Mouse (Mus musculus): ENCODE results near the gene Pde4dip.

Gene Pde4dip

DNA sequence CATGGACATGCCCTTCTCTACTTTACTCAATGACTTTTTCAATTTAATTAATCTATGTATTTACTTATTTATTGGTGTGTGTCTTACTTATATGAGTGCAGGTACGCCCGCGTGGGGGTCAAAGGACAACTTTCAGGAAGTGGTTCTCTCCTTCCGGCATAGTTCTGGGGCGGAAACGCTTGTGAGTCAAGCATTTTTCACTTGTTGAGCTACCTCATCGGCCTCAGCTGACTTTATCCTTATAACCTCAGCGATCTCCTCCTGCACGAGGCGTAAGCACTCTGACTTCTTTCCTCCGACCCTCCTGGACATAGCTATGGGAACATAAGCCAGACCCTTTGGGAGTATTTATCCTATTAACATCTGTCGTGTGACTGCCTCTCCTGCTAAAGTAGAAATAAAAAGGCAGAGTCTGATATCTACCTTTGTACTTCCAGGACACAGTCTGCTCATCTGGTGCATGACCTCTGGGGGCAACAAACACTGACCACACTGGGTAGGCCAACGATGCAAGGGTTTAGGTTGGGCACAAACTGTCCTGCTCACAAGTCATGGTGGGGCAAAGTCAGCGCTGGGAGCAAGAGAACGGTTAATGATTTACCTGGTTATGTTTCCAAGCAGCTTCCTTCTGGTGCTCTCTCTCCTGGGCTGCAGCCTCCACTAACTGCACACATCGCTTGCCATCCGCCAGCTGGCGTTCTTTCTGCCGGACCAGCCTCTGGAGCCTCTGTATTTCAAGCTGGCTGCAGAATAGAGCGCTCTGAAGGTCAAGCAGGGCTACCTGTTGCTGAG lies 132.0 kb downstream of the Pde4dip start:
- in situ Hi-C loops (cut with MboI, MseI), result no loop called here

- in situ Hi-C loops (cut with MboI, MseI), result no loop called here
Observed at GRCm38 (mm10) chr3:97755411-97755810, 133.1 kb downstream of the Pde4dip start.

GRCm38 (mm10) chr3:97752901-97753300 lies 135.6 kb downstream of the Pde4dip start:
- in situ Hi-C loops (cut with MboI, MseI), result no loop called here

- in situ Hi-C loops (cut with MboI, MseI), result no loop called here
Observed at GRCm38 (mm10) chr3:97751566-97751965, 136.9 kb downstream of the Pde4dip start.

GRCm38 (mm10) chr3:97748789-97749188 lies 139.7 kb downstream of the Pde4dip start:
- in situ Hi-C loops (cut with MboI, MseI), result no loop called here

DNA sequence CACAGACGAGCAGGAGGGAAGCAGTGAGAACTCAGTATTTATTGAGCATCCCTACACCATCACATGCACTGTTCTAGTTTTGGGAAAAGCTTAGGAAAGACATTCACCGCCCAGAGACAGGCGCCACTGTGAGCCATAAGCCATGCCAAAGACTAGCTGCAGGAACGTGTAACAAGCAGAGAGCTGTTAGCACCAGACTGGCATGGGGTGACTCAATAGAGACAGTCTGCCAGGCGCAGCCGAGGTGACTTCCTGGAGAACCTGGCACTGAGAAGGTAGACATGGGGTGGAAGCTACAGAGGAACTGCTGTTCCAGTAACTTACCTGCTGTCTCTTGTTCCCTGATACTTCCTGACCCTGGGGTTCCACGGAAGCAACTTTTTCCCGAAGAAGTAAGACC lies 145.7 kb downstream of the Pde4dip start:
- in situ Hi-C loops (cut with MboI, MseI), result no loop called here

DNA sequence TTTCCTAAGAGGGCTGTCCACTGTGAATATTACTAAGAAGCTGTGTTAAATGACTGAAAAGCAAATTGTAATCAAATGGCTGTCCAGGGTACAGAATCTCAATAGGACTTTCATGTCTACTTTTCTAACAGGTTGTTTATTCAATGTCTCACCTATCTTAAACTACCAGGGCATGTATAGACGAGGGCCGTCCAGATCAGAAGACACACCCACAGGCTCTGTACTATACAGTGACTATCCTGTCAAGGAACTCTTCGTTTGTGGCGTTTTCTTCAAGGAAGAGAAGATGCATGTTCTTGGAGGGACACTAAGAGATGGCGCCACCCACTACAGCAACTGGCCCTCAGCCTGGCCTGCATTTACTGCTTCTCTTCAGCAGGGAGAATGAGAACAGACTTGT lies 152.9 kb downstream of the Pde4dip start:
- in situ Hi-C loops (cut with MboI, MseI), result no loop called here

GRCm38 (mm10) chr3:97734259-97734658 lies 154.2 kb downstream of the Pde4dip start:
- in situ Hi-C loops (cut with MboI, MseI), result no loop called here

DNA sequence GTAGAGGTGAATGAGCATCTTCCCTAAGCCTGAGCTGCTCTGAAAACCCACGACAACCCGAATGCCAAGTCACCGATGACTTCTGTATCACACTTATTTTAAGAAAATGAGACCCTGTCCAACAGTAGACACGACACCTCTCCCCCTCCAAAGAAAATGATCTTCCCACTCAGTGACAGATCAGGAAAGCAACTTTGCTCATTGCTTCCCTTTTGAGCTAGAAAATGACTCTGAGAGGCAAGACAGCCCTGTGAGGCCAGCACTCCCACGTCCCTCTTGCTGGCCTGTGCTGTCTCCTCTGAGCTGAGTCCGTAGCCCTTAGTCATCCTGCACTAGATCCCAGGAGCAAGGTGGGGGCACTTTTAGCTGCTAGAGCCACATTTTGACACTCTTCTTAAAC lies 155.9 kb downstream of the Pde4dip start:
- in situ Hi-C loops (cut with MboI, MseI), result no loop called here

- in situ Hi-C loops (cut with MboI, MseI), result no loop called here
Observed at GRCm38 (mm10) chr3:97730624-97731023, 157.9 kb downstream of the Pde4dip start.

GRCm38 (mm10) chr3:97730131-97730530 lies 158.4 kb downstream of the Pde4dip start:
- in situ Hi-C loops (cut with MboI, MseI), result no loop called here

DNA sequence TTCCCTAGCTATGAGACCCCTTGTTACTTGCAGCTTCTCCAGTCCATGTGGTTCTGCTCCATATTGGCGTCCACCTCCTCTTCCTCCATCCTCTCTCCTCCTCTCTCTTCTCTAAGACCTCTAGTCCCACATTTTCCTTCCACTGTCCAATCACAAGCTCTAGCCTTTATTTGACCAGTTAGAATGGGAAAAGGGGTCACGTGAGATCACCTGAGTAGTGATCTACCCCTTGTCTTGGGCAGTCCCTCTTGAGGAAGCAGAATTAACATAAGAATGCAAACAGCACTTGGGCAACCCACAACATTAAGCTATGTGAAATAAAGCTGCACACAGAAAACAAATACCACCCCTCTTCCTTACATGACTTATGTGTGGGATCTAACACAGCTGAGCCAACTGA lies 160.7 kb downstream of the Pde4dip start:
- in situ Hi-C loops (cut with MboI, MseI), result no loop called here

DNA sequence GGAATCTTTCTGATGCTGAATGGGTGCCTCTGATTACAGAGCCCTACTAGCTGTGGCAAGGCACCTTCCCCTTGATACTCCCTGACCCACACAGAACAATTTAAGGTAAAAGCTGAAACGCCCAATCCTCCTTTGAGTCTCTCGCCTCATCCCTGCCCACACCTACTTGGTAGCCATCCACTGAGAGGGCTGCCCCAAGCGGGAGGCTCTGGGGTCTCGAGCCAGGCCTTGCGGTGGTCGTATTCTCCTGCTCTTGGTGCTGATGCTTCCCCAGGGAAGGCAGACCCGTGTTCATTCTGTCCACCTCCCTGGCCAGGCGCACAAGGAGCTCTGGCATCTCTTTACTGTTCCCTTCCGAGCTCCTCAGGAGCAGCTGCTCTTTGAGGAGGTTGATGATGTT lies 169.4 kb downstream of the Pde4dip start:
- in situ Hi-C loops (cut with MboI, MseI), result no loop called here

DNA sequence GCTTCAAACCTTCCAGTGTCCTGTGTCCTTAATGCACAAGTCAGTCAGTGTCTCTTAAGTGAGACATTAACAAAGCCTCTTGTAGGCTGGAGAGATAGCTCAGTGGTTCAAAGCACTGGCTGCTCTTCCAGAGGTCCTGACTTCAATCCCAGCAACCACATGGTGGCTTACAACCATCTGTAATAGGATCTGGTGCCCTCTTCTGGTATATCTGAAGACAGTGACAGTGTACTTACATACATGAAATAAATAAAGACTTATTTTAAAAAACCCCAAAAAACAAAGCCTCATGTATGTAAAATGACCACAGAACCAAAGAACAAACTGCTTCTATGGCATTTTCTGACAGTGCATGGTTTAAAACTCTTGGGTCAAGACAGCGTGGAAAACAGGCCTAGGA lies 172.6 kb downstream of the Pde4dip start:
- in situ Hi-C loops (cut with MboI, MseI), result no loop called here

GRCm38 (mm10) chr3:97710881-97711280 lies 177.6 kb downstream of the Pde4dip start:
- in situ Hi-C loops (cut with MboI, MseI), result no loop called here

DNA sequence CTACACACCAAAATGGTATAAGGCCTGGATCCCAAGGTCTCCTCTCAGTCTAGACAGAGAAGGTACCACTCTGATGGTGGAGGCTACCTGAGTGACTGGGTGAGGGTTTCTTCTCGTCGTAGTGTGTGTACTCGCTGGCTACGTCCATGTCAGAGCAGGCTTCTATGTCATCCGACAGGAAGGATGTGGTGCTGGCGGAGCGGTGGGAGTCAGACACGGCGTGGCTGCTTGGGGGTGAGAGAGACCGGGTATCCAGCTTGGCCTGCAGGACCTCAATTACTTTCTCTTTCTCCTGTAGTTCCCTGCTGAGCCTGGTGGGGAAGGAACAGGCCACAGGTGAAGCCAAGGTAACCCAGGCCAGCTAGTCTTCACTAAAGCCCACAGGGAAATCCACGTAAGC lies 178.4 kb downstream of the Pde4dip start:
- in situ Hi-C loops (cut with MboI, MseI), result no loop called here

DNA sequence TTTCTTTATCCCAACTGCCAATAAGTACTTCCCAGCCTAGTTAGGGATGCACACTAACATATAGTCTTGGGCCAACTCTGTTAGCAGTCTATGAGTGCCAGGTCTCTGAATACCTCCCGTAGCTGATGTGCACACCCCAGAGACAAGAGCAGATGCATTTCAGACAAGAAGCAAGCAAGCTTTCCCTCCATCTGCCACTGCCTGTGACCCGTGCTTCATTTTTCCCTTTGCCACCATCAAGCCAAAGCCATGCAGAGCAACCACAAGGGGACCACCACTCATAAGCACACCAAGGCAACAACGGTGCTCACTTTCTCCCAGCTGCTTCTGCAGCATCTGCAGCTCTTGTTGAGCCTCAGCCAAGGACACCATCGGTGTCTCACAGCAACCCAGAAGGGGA lies 181.9 kb downstream of the Pde4dip start:
- in situ Hi-C loops (cut with MboI, MseI), result no loop called here

GRCm38 (mm10) chr3:97705508-97705907 lies 183.0 kb downstream of the Pde4dip start:
- in situ Hi-C loops (cut with MboI, MseI), result no loop called here

- in situ Hi-C loops (cut with MboI, MseI), result no loop called here
Observed at GRCm38 (mm10) chr3:97702448-97703080, 185.9 kb downstream of the Pde4dip start.

GRCm38 (mm10) chr3:97701198-97701597 lies 187.3 kb downstream of the Pde4dip start:
- in situ Hi-C loops (cut with MboI, MseI), result no loop called here

- in situ Hi-C loops (cut with MboI, MseI), result no loop called here
Observed at GRCm38 (mm10) chr3:97699061-97699460, 189.4 kb downstream of the Pde4dip start.

- in situ Hi-C loops (cut with MboI, MseI), result no loop called here
Observed at GRCm38 (mm10) chr3:97697291-97697690, 191.2 kb downstream of the Pde4dip start.

DNA sequence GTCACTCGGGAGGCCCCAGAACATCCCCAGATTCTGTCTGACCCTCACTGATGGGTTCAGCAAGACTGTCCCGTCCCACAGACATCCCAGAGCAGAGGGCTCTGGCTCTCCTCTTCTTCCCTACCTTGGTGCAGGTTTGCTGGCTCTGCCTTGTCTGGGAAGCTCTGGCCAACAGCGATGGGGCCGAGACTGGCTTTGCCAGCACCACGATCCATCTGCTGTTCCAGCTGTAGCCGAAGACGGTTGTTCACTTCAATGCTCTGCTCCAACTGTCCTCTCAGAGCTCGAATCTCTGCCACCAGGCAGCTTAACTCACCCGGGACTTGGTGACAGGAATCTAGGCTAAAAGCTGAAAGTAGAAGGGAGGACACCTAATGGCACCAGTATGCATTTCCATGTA lies 191.6 kb downstream of the Pde4dip start:
- in situ Hi-C loops (cut with MboI, MseI), result no loop called here
